Mouse (Mus musculus): Measurements from ENCODE around the gene Col5a3. TPM values are rescaled to one million over a fixed set of nuclear protein-coding genes. Genes with fewer than 3 reads are reported as not detected.
"Not testable (repeated sequence)": the region's sequence is repeated elsewhere in the genome, so short reads cannot be mapped to it uniquely, and the experiment has no call there.

Gene Col5a3
- polyA plus RNA-seq, 1 experiment from 2014 or later, result 0.14 TPM

DNA sequence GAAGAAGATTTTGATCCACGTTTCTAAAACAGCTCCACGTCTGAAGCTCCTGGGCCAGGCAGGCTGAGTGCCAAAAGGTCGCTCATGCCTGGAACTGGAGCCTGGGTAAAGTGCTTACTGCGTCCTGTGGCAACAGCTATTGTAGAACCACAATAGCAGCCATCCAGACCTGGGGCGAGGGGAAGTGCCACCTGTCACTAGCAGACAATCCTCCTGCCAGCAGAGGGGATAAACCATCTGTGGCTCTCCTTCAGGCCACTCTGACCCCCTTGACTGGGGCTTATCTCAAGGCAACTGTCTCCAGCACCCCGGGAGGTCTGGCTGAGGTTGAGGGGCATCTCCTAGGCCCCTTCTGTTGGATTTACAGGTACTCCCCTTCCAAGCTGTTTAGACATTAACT lies 24.1 kb upstream of the Col5a3 start:
- no peaks in the 10 kb centered on the region for H3K4me1 ChIP-seq (ENCODE audit: control insufficient read depth, insufficient read depth, low read length)
- ATAC-seq (replicated peaks; ENCODE audit: insufficient number of reproducible peaks, low FRiP score, low TSS enrichment, low read depth), result no peak

DNA sequence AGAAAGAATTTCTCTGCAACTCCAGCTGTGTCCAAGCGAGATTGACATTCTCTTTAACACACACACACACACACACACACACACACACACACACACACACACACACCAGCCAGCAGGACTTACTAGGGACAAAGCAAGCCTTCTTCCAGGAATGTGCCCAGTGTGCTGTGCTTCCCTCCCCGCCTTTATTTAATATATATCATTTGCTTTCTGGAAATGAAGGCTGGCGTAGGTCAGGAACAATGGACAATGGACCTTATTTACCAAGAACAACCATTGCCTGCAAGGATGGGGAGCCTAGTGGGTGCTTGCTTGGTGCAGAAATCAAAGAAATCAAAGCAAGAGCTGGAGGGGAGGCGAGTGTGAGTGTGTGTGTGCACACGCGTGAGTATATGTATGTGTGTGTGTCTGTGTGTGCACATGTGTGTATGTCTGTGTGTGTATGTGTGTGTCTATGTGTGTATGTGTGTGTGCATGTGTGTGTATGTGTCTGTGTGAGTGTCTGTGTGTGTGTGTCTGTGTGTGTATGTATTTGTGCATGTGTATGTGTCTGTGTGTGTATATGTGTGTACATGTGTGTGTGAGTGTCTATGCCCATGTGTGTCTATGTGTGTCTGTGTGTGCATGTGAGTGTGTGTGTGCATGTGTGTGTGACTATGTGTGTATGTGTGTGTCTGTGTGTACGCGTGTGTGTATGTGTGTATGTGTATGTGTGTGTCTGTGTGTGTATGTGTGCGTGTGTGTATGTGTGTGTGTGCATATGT lies 22.5 kb upstream of the Col5a3 start:
- Histone ChIP-seq H3K4me1 (ENCODE audit: control insufficient read depth, insufficient read depth, low read length) (no peaks in the 10 kb centered on the region), H3K9me3 (replicated peaks; ENCODE audit: control insufficient read depth, low read length) (no peaks in the 10 kb centered on the region), H3K4me3 (ENCODE audit: low read depth, low read length) (no peak overlapping the region), H3K27me3 (ENCODE audit: control insufficient read depth, insufficient read depth, low read length) (no peaks in the 10 kb centered on the region), H3K36me3 (replicated peaks; ENCODE audit: control insufficient read depth, insufficient read depth, low read depth, low read length) (no peaks in the 10 kb centered on the region), H3K27ac (replicated peaks; ENCODE audit: low read depth, low read length) (no peak overlapping the region), H3K4me2 (ENCODE audit: low read depth, low read length) (no peak overlapping the region), H3K9ac (replicated peaks; ENCODE audit: low read length) (no peak overlapping the region)
- no peak for ATAC-seq (replicated peaks; ENCODE audit: insufficient number of reproducible peaks, low FRiP score, low TSS enrichment, low read depth)
- 72% methylated on average over 9 of the region's 9 CpGs for WGBS
- no peak for DNase-seq (ENCODE audit: low spot score)

More for the DNA sequence above, 24.1 kb upstream of the Col5a3 start:
- Histone ChIP-seq H3K9ac (replicated peaks; ENCODE audit: low read length) (no peak overlapping the region), H3K27ac (replicated peaks; ENCODE audit: low read depth, low read length) (no peak overlapping the region), H3K36me3 (replicated peaks; ENCODE audit: control insufficient read depth, insufficient read depth, low read depth, low read length) (no peaks in the 10 kb centered on the region), H3K27me3 (ENCODE audit: control insufficient read depth, insufficient read depth, low read length) (no peaks in the 10 kb centered on the region), H3K4me3 (ENCODE audit: low read depth, low read length) (no peak overlapping the region), H3K9me3 (replicated peaks; ENCODE audit: control insufficient read depth, low read length) (no peaks in the 10 kb centered on the region), H3K4me2 (ENCODE audit: low read depth, low read length) (no peak overlapping the region)
- 60% methylated on average over 6 of the region's 6 CpGs for WGBS
- DNase-seq (ENCODE audit: low spot score), result no peak

DNA sequence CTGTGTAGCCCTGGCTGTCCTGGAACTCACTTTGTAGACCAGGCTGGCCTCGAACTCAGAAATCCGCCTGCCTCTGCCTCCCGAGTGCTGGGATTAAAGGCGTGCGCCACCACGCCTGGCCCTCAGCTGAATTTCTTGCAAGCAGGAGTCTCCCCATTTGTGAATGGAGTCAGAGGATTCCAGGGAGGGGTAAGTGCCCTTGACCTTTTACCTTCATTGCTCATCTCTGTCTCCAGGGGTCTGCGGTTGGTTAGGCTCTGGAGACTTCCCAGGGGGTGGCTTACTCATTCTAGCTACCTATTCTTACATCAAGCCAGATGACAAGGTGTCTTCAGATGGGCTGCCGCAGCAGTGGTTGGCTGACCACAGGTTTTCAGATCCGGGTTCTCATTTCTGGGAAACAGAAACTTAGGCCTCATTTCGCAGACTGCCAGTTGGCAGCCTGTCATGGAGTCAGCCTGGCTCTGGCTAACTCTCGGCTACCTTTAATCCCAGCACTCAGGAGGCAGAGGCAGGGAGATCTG lies 20.6 kb upstream of the Col5a3 start:
- not testable (repeated sequence) for H3K4me2 ChIP-seq (ENCODE audit: low read depth, low read length); H3K4me3 ChIP-seq (ENCODE audit: low read depth, low read length); H3K27me3 ChIP-seq (ENCODE audit: control insufficient read depth, insufficient read depth, low read length); H3K9me3 ChIP-seq (replicated peaks; ENCODE audit: control insufficient read depth, low read length); H3K4me1 ChIP-seq (ENCODE audit: control insufficient read depth, insufficient read depth, low read length); H3K36me3 ChIP-seq (replicated peaks; ENCODE audit: control insufficient read depth, insufficient read depth, low read depth, low read length); H3K27ac ChIP-seq (replicated peaks; ENCODE audit: low read depth, low read length); ATAC-seq (replicated peaks; ENCODE audit: insufficient number of reproducible peaks, low FRiP score, low TSS enrichment, low read depth); H3K9ac ChIP-seq (replicated peaks; ENCODE audit: low read length); DNase-seq (ENCODE audit: low spot score)
- WGBS, result 87% methylated on average over 11 of the region's 11 CpGs

DNA sequence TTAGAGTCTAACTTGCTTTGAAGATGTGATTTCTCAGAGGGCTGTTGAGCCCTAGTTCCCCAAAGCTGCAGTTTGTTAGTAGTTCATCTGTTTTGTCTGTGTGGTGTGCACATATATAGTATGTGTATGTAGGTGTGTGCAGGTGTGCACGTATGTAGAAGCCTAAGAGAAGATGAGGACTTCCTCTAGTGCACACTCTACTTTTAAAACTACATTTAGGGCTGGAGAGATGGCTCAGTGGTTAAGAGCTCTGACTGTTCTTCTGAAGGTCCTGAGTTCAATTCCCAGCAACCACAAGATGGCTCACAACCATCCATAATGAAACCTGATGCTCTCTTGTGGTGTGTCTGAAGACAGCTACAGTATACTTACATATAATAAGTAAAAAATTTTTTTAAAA lies 20.0 kb upstream of the Col5a3 start:
- H3K9me3 ChIP-seq (replicated peaks; ENCODE audit: control insufficient read depth, low read length), result no peaks in the 10 kb centered on the region
- H3K27ac ChIP-seq (replicated peaks; ENCODE audit: low read depth, low read length), result no peak overlapping the region
- H3K9ac ChIP-seq (replicated peaks; ENCODE audit: low read length), result no peak overlapping the region
- no peaks in the 10 kb centered on the region for H3K4me1 ChIP-seq (ENCODE audit: control insufficient read depth, insufficient read depth, low read length)
- WGBS, result 71% methylated on average over 1 of the region's 1 CpGs
- ATAC-seq (replicated peaks; ENCODE audit: insufficient number of reproducible peaks, low FRiP score, low TSS enrichment, low read depth), result no peak
- no peak for DNase-seq (ENCODE audit: low spot score)
- H3K4me2 ChIP-seq (ENCODE audit: low read depth, low read length), result no peak overlapping the region
- H3K27me3 ChIP-seq (ENCODE audit: control insufficient read depth, insufficient read depth, low read length), result no peaks in the 10 kb centered on the region; the same call in 1 of the 2 replicates
- no peak overlapping the region for H3K4me3 ChIP-seq (ENCODE audit: low read depth, low read length)
- no peaks in the 10 kb centered on the region for H3K36me3 ChIP-seq (replicated peaks; ENCODE audit: control insufficient read depth, insufficient read depth, low read depth, low read length)

DNA sequence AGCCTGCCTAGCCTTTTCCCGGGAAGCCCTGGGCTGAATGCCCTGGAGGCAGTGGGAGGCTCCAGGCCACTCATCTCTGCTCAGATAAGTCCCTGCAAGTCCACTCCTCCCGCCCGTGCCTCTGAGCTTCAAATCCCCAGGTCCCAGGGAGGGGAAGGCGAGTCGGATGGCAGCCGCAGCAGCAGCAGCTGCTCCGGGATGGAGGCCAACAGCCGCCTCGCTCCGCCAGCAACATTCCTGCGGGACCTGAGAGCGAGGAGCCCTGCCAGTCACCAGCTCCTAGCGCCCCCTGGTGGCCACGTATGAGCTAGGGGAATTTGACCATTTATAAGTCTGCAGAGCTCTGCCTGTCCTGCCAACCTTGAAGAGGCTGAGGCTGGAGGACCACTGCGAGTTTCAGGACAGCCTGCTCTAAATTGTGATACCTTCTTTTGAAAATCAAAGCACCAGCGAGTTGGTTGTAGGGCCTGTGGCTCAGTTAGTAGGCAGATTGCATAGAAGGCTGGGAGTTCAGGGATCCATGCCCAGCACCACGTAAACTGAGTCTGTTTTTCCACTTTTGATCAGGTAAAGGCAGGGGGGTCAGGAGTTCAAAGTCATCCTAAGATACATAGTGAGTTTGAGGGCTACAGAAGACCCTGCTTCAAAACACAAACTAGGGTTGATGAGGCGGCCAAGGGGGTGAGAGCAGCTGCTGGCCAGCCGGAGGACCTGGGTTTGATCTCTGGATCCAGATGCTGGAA lies 16.2 kb upstream of the Col5a3 start:
- WGBS, result 14% methylated on average over 19 of the region's 19 CpGs

DNA sequence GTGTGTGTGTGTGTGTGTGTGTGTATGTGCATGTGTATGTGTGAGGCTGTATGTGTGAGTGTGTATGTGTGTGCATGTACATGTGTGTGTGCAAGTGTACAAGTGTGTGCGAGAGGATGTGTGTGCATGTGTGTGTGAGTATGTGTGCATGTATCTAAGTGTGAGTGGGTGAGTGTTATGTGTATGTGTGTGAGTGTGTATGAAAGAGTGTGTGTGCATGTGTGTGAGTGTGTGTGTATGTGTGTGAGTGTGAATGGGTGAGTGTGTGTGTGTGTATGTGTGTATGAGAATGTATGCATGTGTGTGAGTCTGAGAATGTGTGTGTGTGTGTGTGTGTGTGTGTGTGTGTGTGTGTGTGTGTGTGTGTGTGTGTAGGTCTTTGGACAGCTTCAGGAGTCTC lies 13.3 kb upstream of the Col5a3 start:
- Histone ChIP-seq H3K4me2 (ENCODE audit: low read depth, low read length) (no peak overlapping the region), H3K9me3 (replicated peaks; ENCODE audit: control insufficient read depth, low read length) (no peaks in the 10 kb centered on the region), H3K4me3 (ENCODE audit: low read depth, low read length) (no peak overlapping the region), H3K9ac (replicated peaks; ENCODE audit: low read length) (no peak overlapping the region), H3K36me3 (replicated peaks; ENCODE audit: control insufficient read depth, insufficient read depth, low read depth, low read length) (no peaks in the 10 kb centered on the region), H3K4me1 (ENCODE audit: control insufficient read depth, insufficient read depth, low read length) (no peaks in the 10 kb centered on the region), H3K27me3 (ENCODE audit: control insufficient read depth, insufficient read depth, low read length) (no peaks in the 10 kb centered on the region; the same call in 1 of the 2 replicates), H3K27ac (replicated peaks; ENCODE audit: low read depth, low read length) (no peak overlapping the region)
- DNase-seq (ENCODE audit: low spot score) (no peak), ATAC-seq (replicated peaks; ENCODE audit: insufficient number of reproducible peaks, low FRiP score, low TSS enrichment, low read depth) (no peak)
- WGBS, result 86% methylated on average over 1 of the region's 1 CpGs

More for the DNA sequence above, 16.2 kb upstream of the Col5a3 start:
- no peaks in the 10 kb centered on the region for H3K4me1 ChIP-seq (ENCODE audit: control insufficient read depth, insufficient read depth, low read length)
- no peaks in the 10 kb centered on the region for H3K36me3 ChIP-seq (replicated peaks; ENCODE audit: control insufficient read depth, insufficient read depth, low read depth, low read length)
- DNase-seq (ENCODE audit: low spot score) (peak; percentile 95), ATAC-seq (replicated peaks; ENCODE audit: insufficient number of reproducible peaks, low FRiP score, low TSS enrichment, low read depth) (peak; percentile 89)
- no peaks in the 10 kb centered on the region for H3K9me3 ChIP-seq (replicated peaks; ENCODE audit: control insufficient read depth, low read length)
- 0 out of 2 replicates have a peak overlapping the region, but pooled peaks have one; percentile 3 for H3K4me2 ChIP-seq (ENCODE audit: low read depth, low read length)
- H3K9ac ChIP-seq (replicated peaks; ENCODE audit: low read length), result peak overlapping the region; percentile 43; the same call in 1 of the 2 replicates
- no peak overlapping the region for H3K4me3 ChIP-seq (ENCODE audit: low read depth, low read length)
- no peaks in the 10 kb centered on the region; the same call in 1 of the 2 replicates for H3K27me3 ChIP-seq (ENCODE audit: control insufficient read depth, insufficient read depth, low read length)
- H3K27ac ChIP-seq (replicated peaks; ENCODE audit: low read depth, low read length), result no peak overlapping the region

DNA sequence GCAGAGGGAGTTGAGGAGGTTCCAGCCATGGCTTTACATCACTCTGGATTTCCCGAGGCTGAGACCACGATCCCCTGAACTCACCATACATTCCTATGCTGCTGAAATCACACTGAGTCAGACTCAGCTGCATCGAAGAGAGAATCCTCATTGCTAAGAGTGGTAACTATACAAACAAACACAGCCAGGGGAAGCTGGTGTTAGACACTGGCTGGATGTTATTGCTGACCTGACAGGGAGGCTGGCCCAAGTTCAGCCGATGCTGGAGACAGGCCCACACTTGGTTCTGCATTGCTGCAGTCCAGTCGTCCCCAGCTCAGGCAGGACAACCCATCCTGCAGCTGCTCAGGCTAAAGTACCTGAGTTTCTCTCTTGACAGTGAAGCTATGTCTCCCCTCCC lies 10.9 kb upstream of the Col5a3 start:
- H3K4me1 ChIP-seq (ENCODE audit: control insufficient read depth, insufficient read depth, low read length), result no peaks in the 10 kb centered on the region
- DNase-seq (ENCODE audit: low spot score) (no peak), ATAC-seq (replicated peaks; ENCODE audit: insufficient number of reproducible peaks, low FRiP score, low TSS enrichment, low read depth) (no peak)
- H3K9me3 ChIP-seq (replicated peaks; ENCODE audit: control insufficient read depth, low read length), result no peaks in the 10 kb centered on the region
- H3K4me3 ChIP-seq (ENCODE audit: low read depth, low read length), result no peak overlapping the region
- H3K27ac ChIP-seq (replicated peaks; ENCODE audit: low read depth, low read length), result no peak overlapping the region
- 64% methylated on average over 5 of the region's 5 CpGs for WGBS
- no peaks in the 10 kb centered on the region for H3K36me3 ChIP-seq (replicated peaks; ENCODE audit: control insufficient read depth, insufficient read depth, low read depth, low read length)
- H3K27me3 ChIP-seq (ENCODE audit: control insufficient read depth, insufficient read depth, low read length), result no peaks in the 10 kb centered on the region; the same call in 1 of the 2 replicates
- no peak overlapping the region for H3K4me2 ChIP-seq (ENCODE audit: low read depth, low read length)
- no peak overlapping the region for H3K9ac ChIP-seq (replicated peaks; ENCODE audit: low read length)

DNA sequence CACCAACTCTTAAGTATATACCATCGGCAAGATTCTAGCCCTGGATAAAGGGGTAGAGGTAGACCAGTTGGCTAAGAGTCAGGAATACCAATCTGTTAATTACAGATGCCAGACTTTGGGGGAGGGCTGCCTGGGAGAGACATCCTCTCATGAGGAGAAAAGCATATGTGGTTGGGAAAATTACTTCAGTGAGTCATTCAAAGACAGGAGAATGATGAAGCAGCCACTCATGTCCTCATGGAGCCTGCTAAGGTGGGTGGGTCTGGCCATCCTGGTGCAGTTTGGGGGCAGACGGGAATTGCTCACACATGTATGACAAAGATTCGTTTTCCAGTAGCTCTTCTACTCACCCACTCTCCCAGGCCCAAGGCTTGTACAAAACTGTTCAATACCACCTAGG lies 8.0 kb upstream of the Col5a3 start:
- DNase-seq (ENCODE audit: low spot score), result no peak
- H3K9me3 ChIP-seq (replicated peaks; ENCODE audit: control insufficient read depth, low read length), result no peaks in the 10 kb centered on the region
- ATAC-seq (replicated peaks; ENCODE audit: insufficient number of reproducible peaks, low FRiP score, low TSS enrichment, low read depth), result no peak
- no peaks in the 10 kb centered on the region for H3K27me3 ChIP-seq (ENCODE audit: control insufficient read depth, insufficient read depth, low read length)
- H3K36me3 ChIP-seq (replicated peaks; ENCODE audit: control insufficient read depth, insufficient read depth, low read depth, low read length), result no peaks in the 10 kb centered on the region
- no peak overlapping the region for H3K27ac ChIP-seq (replicated peaks; ENCODE audit: low read depth, low read length)
- 86% methylated on average over 3 of the region's 3 CpGs for whole genome bisulfite sequencing
- H3K4me2 ChIP-seq (ENCODE audit: low read depth, low read length), result no peak overlapping the region
- no peak overlapping the region for H3K4me3 ChIP-seq (ENCODE audit: low read depth, low read length)
- no peak overlapping the region for H3K9ac ChIP-seq (replicated peaks; ENCODE audit: low read length)
- no peaks in the 10 kb centered on the region for H3K4me1 ChIP-seq (ENCODE audit: control insufficient read depth, insufficient read depth, low read length)
